Mouse (Mus musculus) liver, embryonic 11.5 days (tissue): Measurements from ENCODE around the gene Peak1. TPM values are rescaled to one million over a fixed set of nuclear protein-coding genes. Genes with fewer than 3 reads are reported as not detected.
"Not testable (repeated sequence)": the region's sequence is repeated elsewhere in the genome, so short reads cannot be mapped to it uniquely, and the experiment has no call there.

Experiments used
- ATAC-seq: fragments of 200-750 bp; cut with Nextera tagmentation; replicated peaks from 2 replicates; pipeline ENCODE4 v1.8.0; 2017; ENCODE audit warnings: moderate number of reproducible peaks, mild to moderate bottlenecking, moderate TSS enrichment, moderate library complexity; ENCODE audit not compliant: low FRiP score
- DNase-seq: peaks from one replicate; pipeline ENCODE4 v3.0.0-alpha.2; 2017; ENCODE audit warnings: low spot score
- H3K27ac ChIP-seq: fragments of 300-500 bp; sonication (generic); 2 replicates; pipeline ENCODE4 v1.5.1; 2014; ENCODE audit warnings: mild to moderate bottlenecking, low read depth, low read length, control low read depth
- H3K27me3 ChIP-seq: fragments of 300-500 bp; sonication (generic); replicated peaks from 2 replicates; pipeline ENCODE4 v1.6.1; 2014; ENCODE audit warnings: low read length, mixed read lengths; ENCODE audit not compliant: control insufficient read depth, insufficient read depth
- H3K36me3 ChIP-seq: fragments of 300-500 bp; sonication (generic); 2 replicates; pipeline ENCODE4 v1.6.1; 2014; ENCODE audit warnings: mild to moderate bottlenecking, low read length, moderate library complexity, mixed read lengths; ENCODE audit not compliant: control insufficient read depth, insufficient read depth
- H3K4me1 ChIP-seq: fragments of 300-500 bp; sonication (generic); replicated peaks from 2 replicates; pipeline ENCODE4 v1.6.1; 2014; ENCODE audit warnings: low read length, mixed read lengths; ENCODE audit not compliant: control insufficient read depth, insufficient read depth
- H3K4me2 ChIP-seq: fragments of 300-500 bp; sonication (generic); 2 replicates; pipeline ENCODE4 v1.6.1; 2014; ENCODE audit warnings: mild to moderate bottlenecking, control low read depth, moderate library complexity
- H3K4me3 ChIP-seq: fragments of 300-500 bp; sonication (generic); 2 replicates; pipeline ENCODE4 v1.5.1; 2014; ENCODE audit warnings: low read depth, low read length, control low read depth
- H3K9ac ChIP-seq: fragments of 300-500 bp; sonication (generic); 2 replicates; pipeline ENCODE4 v1.6.1; 2014; ENCODE audit warnings: low read depth, low read length, control low read depth
- H3K9me3 ChIP-seq: fragments of 300-500 bp; sonication (generic); 2 replicates; pipeline ENCODE4 v1.6.1; 2016; ENCODE audit warnings: low read length, inconsistent platforms, mixed read lengths; ENCODE audit not compliant: control insufficient read depth
- WGBS: fragments of 180-500 bp; shearing (Covaris S2); extraction: QIAGEN DNeasy Blood & Tissue Kit; methylation state at CpG from one replicate; pipeline ENCODE4 v1.1.7; 2014; 5-methylcytosine and 5-hydroxymethylcytosine counted together
- polyA plus RNA-seq: library from polyadenylated mRNA; unstranded; fragments of >200 nt; fragmentation: Nextera tagmentation; extraction: Ambion mirVana; gene quantifications from 2 replicates; pipeline ENCODE4 v1.2.1, GENCODE M21; 2014

Peak1 gene
- polyA plus RNA-seq, 1 experiment from 2014 or later = 10.0 TPM

GRCm38 (mm10) chr9:56453038-56453815, 35.4 kb upstream of the Peak1 start:
- Histone ChIP-seq H3K4me2 (peak overlapping the region; percentile 16; the same call in 1 of the 2 replicates), H3K4me1 (peaks cover 6% of the 10 kb centered on the region), H3K27ac (no peak overlapping the region), H3K9ac (no peak overlapping the region), H3K27me3 (no peaks in the 10 kb centered on the region), H3K36me3 (no peaks in the 10 kb centered on the region; the same call in 1 of the 2 replicates), H3K4me3 (no peak overlapping the region), H3K9me3 (no peaks in the 10 kb centered on the region)
- no peak for DNase-seq
- 71% methylated on average over 2 of the region's 2 CpGs for WGBS
- 0 out of 2 replicates have a peak, but pooled peaks have one; percentile 58 for ATAC-seq

- no peak for ATAC-seq
- H3K27me3 ChIP-seq = no peaks in the 10 kb centered on the region
- WGBS = 94% methylated on average over 6 of the region's 6 CpGs
These were observed 33.7 kb upstream of the Peak1 start for GRCm38 (mm10) chr9:56451570-56451969.

GRCm38 (mm10) chr9:56439699-56440098, 21.8 kb upstream of the Peak1 start:
- no peaks in the 10 kb centered on the region for H3K36me3 ChIP-seq
- H3K4me2 ChIP-seq = no peak overlapping the region
- ATAC-seq (no peak), DNase-seq (no peak)
- H3K4me1 ChIP-seq = no peaks in the 10 kb centered on the region
- no peak overlapping the region for H3K9ac ChIP-seq
- H3K27me3 ChIP-seq = no peaks in the 10 kb centered on the region
- H3K4me3 ChIP-seq = no peak overlapping the region
- no peaks in the 10 kb centered on the region for H3K9me3 ChIP-seq
- H3K27ac ChIP-seq = no peak overlapping the region
- WGBS = 80% methylated on average over 7 of the region's 7 CpGs

More at GRCm38 (mm10) chr9:56451570-56451969, 33.7 kb upstream of the Peak1 start:
- peaks cover 6% of the 10 kb centered on the region for H3K4me1 ChIP-seq
- H3K4me2 ChIP-seq = no peak overlapping the region
- no peak overlapping the region for H3K9ac ChIP-seq
- H3K4me3 ChIP-seq = no peak overlapping the region
- H3K9me3 ChIP-seq = no peaks in the 10 kb centered on the region
- no peak overlapping the region for H3K27ac ChIP-seq
- no peak for DNase-seq
- H3K36me3 ChIP-seq = no peaks in the 10 kb centered on the region; the same call in 1 of the 2 replicates

GRCm38 (mm10) chr9:56437300-56437892, 19.5 kb upstream of the Peak1 start:
- H3K4me3 ChIP-seq, H3K27ac ChIP-seq, ATAC-seq, H3K36me3 ChIP-seq, H3K27me3 ChIP-seq, H3K4me1 ChIP-seq, DNase-seq, H3K9me3 ChIP-seq, H3K9ac ChIP-seq, H3K4me2 ChIP-seq: not testable (repeated sequence)
- 94% methylated on average over 22 of the region's 29 CpGs for WGBS

- DNase-seq (no peak), ATAC-seq (no peak)
- Histone ChIP-seq H3K4me2 (no peak overlapping the region), H3K27ac (no peak overlapping the region), H3K4me1 (no peaks in the 10 kb centered on the region), H3K27me3 (no peaks in the 10 kb centered on the region), H3K9ac (no peak overlapping the region), H3K36me3 (no peaks in the 10 kb centered on the region), H3K4me3 (no peak overlapping the region), H3K9me3 (no peaks in the 10 kb centered on the region)
- 90% methylated on average over 5 of the region's 5 CpGs for WGBS
These were observed 18.1 kb upstream of the Peak1 start for GRCm38 (mm10) chr9:56435821-56436526.

- Histone ChIP-seq H3K9ac (no peak overlapping the region), H3K27me3 (no peaks in the 10 kb centered on the region), H3K27ac (no peak overlapping the region), H3K36me3 (no peaks in the 10 kb centered on the region), H3K4me3 (no peak overlapping the region), H3K4me1 (peaks cover 17% of the 10 kb centered on the region), H3K9me3 (no peaks in the 10 kb centered on the region), H3K4me2 (no peak overlapping the region)
- no peak for ATAC-seq
- WGBS = 78% methylated on average over 4 of the region's 4 CpGs
- DNase-seq = no peak
These were observed 7.0 kb upstream of the Peak1 start for GRCm38 (mm10) chr9:56424861-56425260.

- Histone ChIP-seq H3K27me3 (no peaks in the 10 kb centered on the region), H3K27ac (no peak overlapping the region), H3K4me1 (peaks cover 17% of the 10 kb centered on the region), H3K9me3 (no peaks in the 10 kb centered on the region), H3K4me3 (no peak overlapping the region), H3K36me3 (no peaks in the 10 kb centered on the region), H3K9ac (no peak overlapping the region), H3K4me2 (no peak overlapping the region)
- DNase-seq = no peak
- whole genome bisulfite sequencing = 85% methylated on average over 5 of the region's 5 CpGs
- no peak for ATAC-seq
These were observed 4.1 kb upstream of the Peak1 start for GRCm38 (mm10) chr9:56421991-56422390.

- DNase-seq (no peak), ATAC-seq (no peak)
- Histone ChIP-seq H3K4me1 (peaks cover 20% of the 10 kb centered on the region), H3K27ac (peak overlapping the region; percentile 25; the same call in 1 of the 2 replicates), H3K36me3 (no peaks in the 10 kb centered on the region), H3K9ac (no peak overlapping the region), H3K4me2 (peak overlapping the region; percentile 13; the same call in 1 of the 2 replicates), H3K27me3 (no peaks in the 10 kb centered on the region), H3K9me3 (no peaks in the 10 kb centered on the region), H3K4me3 (no peak overlapping the region)
- WGBS = 63% methylated on average over 9 of the region's 9 CpGs
These were observed 3.2 kb upstream of the Peak1 start for GRCm38 (mm10) chr9:56420892-56421601.
